Mouse (Mus musculus): Measurements from ENCODE around the gene Adamtsl5. TPM values are rescaled to one million over a fixed set of nuclear protein-coding genes. Genes with fewer than 3 reads are reported as not detected.
A peak's percentile ranks its signal among the peaks of the same experiment; 100 is the strongest.

Adamtsl5 gene
- total RNA-seq, 1 experiment from 2014 or later, result not detected

- no peak for ATAC-seq (ENCODE audit: extremely low read depth, insufficient number of reproducible peaks, low FRiP score, poor library complexity, severe bottlenecking)
Observed at GRCm38 (mm10) chr10:80324120-80325037, 23.8 kb downstream of the Adamtsl5 start.

DNA sequence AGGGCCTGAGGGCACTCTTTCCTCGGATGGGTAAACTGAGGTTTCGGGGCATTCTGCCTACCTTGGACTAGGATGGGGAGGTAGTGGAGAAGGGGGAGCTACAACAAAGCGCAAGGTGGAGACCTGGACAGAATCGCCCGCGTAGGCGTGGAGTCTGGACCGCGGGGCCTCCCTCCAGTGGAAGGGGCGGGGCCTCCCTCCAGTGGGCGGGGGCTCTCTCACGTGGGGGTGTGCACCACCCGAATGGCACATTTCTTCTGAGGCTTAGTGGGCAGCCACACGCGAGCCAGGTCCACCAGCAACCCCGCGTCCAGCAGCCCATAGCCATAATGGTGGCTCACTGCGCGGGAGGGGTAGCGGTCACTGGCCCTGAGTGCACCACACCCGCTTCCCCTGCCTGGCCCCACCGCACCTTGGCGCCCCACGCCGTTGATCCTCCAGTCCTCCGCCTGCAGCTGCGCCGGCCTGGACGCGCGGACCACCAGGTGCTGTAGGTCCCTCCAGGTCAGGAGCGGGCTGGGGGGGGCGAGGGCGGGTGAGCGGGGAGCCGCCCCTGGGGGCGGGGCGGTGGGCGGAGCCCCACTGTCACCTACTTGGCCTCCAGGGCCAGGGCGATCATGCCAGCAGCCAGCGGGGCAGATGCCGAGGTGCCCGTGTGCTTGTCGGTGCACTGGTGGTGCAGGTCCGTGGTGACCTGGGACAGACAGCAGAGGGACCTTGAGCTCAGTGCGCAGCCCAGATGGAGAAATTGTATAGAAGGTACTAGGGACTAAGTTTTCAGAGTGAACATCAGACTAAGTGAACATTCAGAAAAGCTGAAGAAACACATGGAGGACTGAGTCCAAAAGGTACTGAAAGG lies 24.7 kb downstream of the Adamtsl5 start:
- peak; percentile 21; the same call in 1 of the 2 replicates for ATAC-seq (ENCODE audit: extremely low read depth, insufficient number of reproducible peaks, low FRiP score, poor library complexity, severe bottlenecking)

- no peak for ATAC-seq (ENCODE audit: extremely low read depth, insufficient number of reproducible peaks, low FRiP score, poor library complexity, severe bottlenecking)
Observed at GRCm38 (mm10) chr10:80322811-80323211, 25.4 kb downstream of the Adamtsl5 start.

DNA sequence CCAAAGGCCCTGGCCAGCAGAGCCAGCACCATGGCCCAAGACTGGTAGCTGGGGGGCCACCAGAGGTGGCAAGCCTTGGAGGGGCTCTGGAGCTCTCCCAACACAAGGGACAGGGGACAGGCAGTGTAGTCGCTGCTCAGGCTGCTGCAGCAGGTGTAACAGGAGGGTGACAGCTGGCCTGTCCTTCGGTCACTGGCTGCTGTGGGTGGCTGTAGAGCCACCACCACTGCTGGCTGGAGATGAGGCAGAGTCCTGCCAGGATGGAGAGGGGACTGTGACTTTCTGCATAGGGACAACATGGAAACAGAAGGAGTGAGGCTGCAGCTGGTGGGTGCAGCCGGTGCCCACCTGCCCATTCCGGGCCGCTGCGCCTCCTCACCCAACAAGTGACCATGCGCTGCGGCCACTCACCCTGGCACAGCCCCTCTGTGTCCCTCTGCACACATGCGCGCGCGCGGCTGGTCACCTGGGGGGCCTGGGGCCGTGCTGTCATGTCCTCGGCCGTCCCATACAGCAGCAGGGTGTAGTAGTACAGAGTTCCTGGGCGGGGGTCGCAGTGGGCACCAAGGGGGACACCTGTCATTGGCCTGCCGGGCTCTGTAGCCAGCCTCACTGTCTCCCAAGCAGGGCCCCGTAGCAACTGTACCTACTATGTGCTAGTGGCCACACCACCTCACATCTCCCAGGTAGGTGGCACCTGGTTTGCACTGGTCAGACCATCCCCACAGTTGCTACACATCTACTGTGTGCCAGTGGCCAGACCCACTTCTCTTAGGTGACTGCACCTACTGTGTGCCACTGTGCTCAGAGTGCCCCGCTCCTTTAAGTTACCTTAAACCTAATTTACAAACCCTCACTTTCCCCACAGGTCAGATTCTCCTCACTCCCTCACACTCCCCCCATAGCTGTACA lies 26.3 kb downstream of the Adamtsl5 start:
- ATAC-seq (ENCODE audit: extremely low read depth, insufficient number of reproducible peaks, low FRiP score, poor library complexity, severe bottlenecking), result no peak

DNA sequence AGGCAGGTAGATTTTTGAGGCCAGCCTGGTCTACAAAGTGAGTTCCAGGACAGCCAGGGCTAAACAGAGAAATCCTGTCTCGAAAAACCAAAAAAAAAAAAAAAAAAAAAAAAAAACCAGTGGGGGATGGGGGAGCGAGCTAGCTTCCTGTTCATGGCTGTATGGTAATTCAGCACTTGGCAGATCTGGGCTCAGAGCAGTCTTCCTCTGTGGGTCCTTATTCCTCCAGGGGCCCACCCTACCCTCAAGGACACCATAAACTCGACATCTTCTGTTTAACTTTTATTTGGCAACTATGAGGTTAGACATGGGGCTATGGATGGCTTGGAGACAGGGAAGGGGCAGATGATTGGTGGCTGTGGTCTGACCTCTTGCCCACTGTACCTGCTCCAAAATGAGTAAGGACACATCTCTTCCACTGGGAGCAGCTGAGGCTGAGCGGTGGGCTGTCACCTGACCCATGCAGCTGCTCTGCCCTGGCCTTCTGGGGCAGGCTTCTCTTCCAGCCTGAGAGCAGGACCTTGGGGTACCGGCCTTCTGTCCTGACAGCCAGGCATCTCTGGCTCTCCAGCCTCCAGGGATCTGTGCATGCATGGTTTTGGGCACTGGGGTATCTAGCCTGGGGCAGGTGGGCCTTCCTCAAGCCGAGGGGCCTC lies 27.1 kb downstream of the Adamtsl5 start:
- ATAC-seq (ENCODE audit: extremely low read depth, insufficient number of reproducible peaks, low FRiP score, poor library complexity, severe bottlenecking), result no peak

- peak; percentile 79 for ATAC-seq (ENCODE audit: extremely low read depth, insufficient number of reproducible peaks, low FRiP score, poor library complexity, severe bottlenecking)
Observed at GRCm38 (mm10) chr10:80320340-80320760, 27.9 kb downstream of the Adamtsl5 start, which contains the start of gene 2310011J03Rik. Gene 2310011J03Rik, minus strand, starts transcription at chr10:80320537.

DNA sequence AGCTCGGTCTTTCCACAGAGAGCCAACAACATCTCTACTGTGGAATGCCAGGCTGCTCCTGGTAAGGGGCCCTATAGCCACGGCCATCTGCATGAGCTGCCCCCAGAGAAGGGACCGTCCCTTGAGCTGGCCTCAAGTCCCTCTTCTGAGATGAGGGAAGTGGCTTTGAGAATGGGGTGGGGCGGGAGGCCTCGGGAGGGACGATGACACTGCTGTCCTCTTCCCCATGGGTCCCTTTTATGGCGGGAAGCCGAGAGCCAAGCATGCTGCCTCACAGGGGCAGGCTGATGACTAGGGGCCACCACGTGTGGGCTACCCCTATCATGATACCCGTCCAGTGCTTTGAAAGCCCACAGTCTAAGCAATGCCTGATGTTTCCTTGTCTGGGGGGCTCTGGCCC lies 31.2 kb downstream of the Adamtsl5 start:
- ATAC-seq (ENCODE audit: extremely low read depth, insufficient number of reproducible peaks, low FRiP score, poor library complexity, severe bottlenecking), result no peak

GRCm38 (mm10) chr10:80316359-80316781 lies 31.8 kb downstream of the Adamtsl5 start:
- no peak for ATAC-seq (ENCODE audit: extremely low read depth, insufficient number of reproducible peaks, low FRiP score, poor library complexity, severe bottlenecking)

DNA sequence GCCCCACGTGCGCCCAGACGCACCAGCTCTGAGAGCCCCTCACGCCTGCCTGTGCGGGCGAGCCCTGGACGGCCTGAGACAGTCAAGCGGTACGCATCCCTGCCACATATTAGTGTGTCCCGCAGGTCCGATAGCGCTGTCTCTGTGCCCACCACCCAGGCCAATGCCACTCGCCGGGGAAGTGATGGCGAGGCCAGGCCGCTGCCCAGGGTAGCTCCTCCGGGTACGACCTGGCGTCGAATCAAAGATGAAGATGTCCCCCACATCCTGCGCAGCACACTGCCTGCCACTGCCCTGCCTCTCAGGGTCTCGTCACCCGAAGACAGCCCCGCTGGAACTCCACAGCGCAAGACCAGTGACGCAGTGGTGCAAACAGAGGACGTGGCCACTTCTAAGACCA lies 32.9 kb downstream of the Adamtsl5 start:
- no peak for ATAC-seq (ENCODE audit: extremely low read depth, insufficient number of reproducible peaks, low FRiP score, poor library complexity, severe bottlenecking)

- no peak for ATAC-seq (ENCODE audit: extremely low read depth, insufficient number of reproducible peaks, low FRiP score, poor library complexity, severe bottlenecking)
Observed at GRCm38 (mm10) chr10:80314494-80315001, 33.7 kb downstream of the Adamtsl5 start.

GRCm38 (mm10) chr10:80313627-80314201 lies 34.5 kb downstream of the Adamtsl5 start:
- ATAC-seq (ENCODE audit: extremely low read depth, insufficient number of reproducible peaks, low FRiP score, poor library complexity, severe bottlenecking), result peak; percentile 60

DNA sequence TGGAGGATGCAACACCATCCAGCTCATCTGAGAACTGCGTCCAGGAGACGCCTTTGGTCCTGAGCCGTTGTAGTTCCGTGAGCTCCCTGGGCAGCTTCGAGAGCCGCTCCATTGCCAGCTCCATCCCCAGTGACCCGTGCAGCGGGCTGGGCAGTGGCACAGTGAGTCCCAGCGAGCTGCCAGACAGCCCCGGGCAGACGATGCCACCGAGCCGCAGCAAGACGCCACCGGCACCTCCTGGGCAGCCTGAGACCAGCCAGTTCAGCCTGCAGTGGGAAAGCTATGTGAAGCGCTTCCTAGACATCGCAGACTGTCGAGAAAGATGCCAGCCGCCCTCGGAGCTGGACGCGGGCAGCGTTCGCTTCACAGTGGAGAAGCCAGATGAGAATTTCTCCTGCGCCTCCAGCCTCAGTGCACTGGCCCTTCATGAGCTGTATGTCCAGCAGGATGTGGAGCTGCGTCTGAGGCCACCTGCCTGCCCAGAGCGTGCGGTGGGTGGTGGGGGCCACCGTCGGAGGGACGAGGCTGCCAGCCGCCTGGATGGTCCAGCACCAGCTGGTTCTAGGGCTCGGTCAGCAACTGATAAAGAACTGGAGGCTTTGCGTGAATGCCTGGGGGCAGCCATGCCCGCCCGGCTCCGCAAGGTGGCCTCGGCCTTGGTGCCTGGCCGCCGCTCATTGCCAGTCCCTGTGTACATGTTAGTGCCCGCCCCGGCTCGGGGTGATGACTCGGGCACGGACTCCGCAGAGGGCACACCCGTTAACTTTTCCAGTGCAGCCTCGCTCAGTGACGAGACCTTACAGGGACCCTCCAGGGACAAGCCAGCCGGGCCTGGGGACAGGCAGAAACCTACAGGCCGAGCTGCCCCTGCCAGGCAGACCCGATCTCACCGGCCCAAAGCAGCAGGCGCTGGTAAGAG lies 35.4 kb downstream of the Adamtsl5 start:
- ATAC-seq (ENCODE audit: extremely low read depth, insufficient number of reproducible peaks, low FRiP score, poor library complexity, severe bottlenecking), result no peak

DNA sequence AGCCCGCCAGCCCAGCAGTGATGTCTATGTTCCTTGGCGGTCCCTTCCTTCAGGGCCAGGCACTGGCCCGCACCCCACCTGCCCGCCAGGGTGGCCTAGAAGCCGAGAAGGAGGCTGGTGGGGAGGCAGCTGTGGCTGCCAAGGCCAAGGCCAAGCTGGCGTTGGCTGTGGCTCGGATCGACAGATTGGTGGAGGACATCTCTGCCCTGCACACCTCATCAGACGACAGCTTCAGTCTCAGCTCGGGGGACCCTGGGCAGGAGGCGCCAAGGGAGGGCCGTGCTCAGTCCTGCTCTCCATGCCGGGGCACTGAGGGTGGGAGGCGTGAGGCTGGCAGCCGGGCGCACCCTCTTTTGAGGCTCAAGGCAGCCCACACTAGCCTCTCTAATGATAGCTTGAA lies 36.7 kb downstream of the Adamtsl5 start:
- ATAC-seq (ENCODE audit: extremely low read depth, insufficient number of reproducible peaks, low FRiP score, poor library complexity, severe bottlenecking), result no peak

- peak; percentile 53 for ATAC-seq (ENCODE audit: extremely low read depth, insufficient number of reproducible peaks, low FRiP score, poor library complexity, severe bottlenecking)
Observed at GRCm38 (mm10) chr10:80304862-80305261, 43.4 kb downstream of the Adamtsl5 start.

DNA sequence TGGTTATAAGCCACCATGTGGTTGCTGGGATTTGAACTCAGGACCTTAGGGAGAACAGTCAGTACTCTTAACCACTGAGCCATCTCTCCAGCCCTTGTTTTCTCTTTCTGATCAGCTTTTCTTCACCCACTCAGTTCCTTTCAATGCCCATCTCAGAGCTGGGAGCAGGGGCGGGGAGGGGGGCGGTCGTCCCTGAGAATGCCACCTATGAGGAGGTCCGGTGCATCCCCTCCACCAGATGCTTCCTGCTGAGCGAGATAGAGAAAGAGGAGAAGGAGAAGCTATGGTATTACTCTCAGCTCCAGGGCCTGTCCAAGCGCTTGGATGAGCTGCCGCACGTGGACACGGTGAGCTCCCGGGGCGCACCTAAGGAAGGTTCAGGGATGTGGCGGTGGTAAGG lies 43.8 kb downstream of the Adamtsl5 start:
- no peak for ATAC-seq (ENCODE audit: extremely low read depth, insufficient number of reproducible peaks, low FRiP score, poor library complexity, severe bottlenecking)

- no peak for ATAC-seq (ENCODE audit: extremely low read depth, insufficient number of reproducible peaks, low FRiP score, poor library complexity, severe bottlenecking)
Observed at GRCm38 (mm10) chr10:80302471-80302881, 45.7 kb downstream of the Adamtsl5 start.

GRCm38 (mm10) chr10:80302082-80302355 lies 46.2 kb downstream of the Adamtsl5 start:
- no peak for ATAC-seq (ENCODE audit: extremely low read depth, insufficient number of reproducible peaks, low FRiP score, poor library complexity, severe bottlenecking)

Data from neutrophil, adult 5-6 weeks (primary cell).